Mouse (Mus musculus): ENCODE results near the gene Sec23b.

GRCm38 (mm10) chr2:144634729-144635128, 78.7 kb downstream of the Sec23b start:
- TF ChIP-seq CTCF (conservative IDR thresholded peaks at IDR 0.05; ENCODE audit: insufficient read depth, insufficient read length, low read depth, low read length) (no peak), POLR2A (IDR thresholded peaks at IDR 0.05; ENCODE audit: low read depth, low read length) (no peak)

Data from kidney, adult 2 months (tissue).